Mouse (Mus musculus) heart, embryonic 14.5 days (tissue): Measurements from ENCODE around the gene Ak9. TPM values are rescaled to one million over a fixed set of nuclear protein-coding genes. Genes with fewer than 3 reads are reported as not detected.

ENCODE experiments used
- ATAC-seq: fragments of 200-750 bp; cut with Nextera tagmentation; 2 replicates; pipeline ENCODE4 v1.8.0; 2017; ENCODE audit warnings: low read depth, moderate TSS enrichment; ENCODE audit not compliant: insufficient number of reproducible peaks, insufficient read depth, low FRiP score
- H3K27ac ChIP-seq, 2 experiments: fragments of 200-500 bp in 1 of 2; fragments of 300-500 bp in 1 of 2; sonication (generic) in 1 of 2; replicated peaks in 1 of 2; 2 replicates each; pipeline ENCODE4 v1.5.1; 2012 to 2014; ENCODE audit warnings: low read depth in 2 of 2, low read length in 2 of 2, control low read depth in 1 of 2, mild to moderate bottlenecking in 1 of 2, mixed read lengths in 1 of 2; ENCODE audit not compliant: control insufficient read depth in 1 of 2, insufficient read depth in 1 of 2
- H3K27me3 ChIP-seq: fragments of 300-500 bp; sonication (generic); 2 replicates; pipeline ENCODE4 v1.6.1; 2014; ENCODE audit warnings: mild to moderate bottlenecking, low read length, control low read depth; ENCODE audit not compliant: control insufficient read depth, insufficient read depth
- H3K36me3 ChIP-seq: fragments of 300-500 bp; sonication (generic); 2 replicates; pipeline ENCODE4 v1.6.1; 2014; ENCODE audit warnings: mild to moderate bottlenecking, control low read depth, low read length, mixed read lengths; ENCODE audit not compliant: control insufficient read depth, insufficient read depth
- H3K4me1 ChIP-seq, 2 experiments: fragments of 200-500 bp in 1 of 2; fragments of 300-500 bp in 1 of 2; sonication (generic) in 1 of 2; 2 replicates each; pipeline ENCODE4 v1.6.1; 2012 to 2014; ENCODE audit warnings: low read length in 2 of 2, control low read depth in 1 of 2, mixed read lengths in 1 of 2; ENCODE audit not compliant: control insufficient read depth in 2 of 2, insufficient read depth in 2 of 2
- H3K4me2 ChIP-seq: fragments of 300-500 bp; sonication (generic); 2 replicates; pipeline ENCODE4 v1.6.1; 2014; ENCODE audit warnings: mild to moderate bottlenecking, low read length
- H3K4me3 ChIP-seq, 2 experiments: fragments of 200-500 bp in 1 of 2; fragments of 300-500 bp in 1 of 2; sonication (generic) in 1 of 2; 2 replicates each; pipeline ENCODE4 v1.5.1; 2012 to 2014; ENCODE audit warnings: low read length in 2 of 2, mild to moderate bottlenecking in 2 of 2, control low read depth in 1 of 2, low read depth in 1 of 2, moderate library complexity in 1 of 2; ENCODE audit not compliant: control insufficient read depth in 1 of 2, insufficient read depth in 1 of 2
- H3K9ac ChIP-seq: fragments of 300-500 bp; sonication (generic); 2 replicates; pipeline ENCODE4 v1.6.1; 2014; ENCODE audit warnings: mild to moderate bottlenecking, low read length
- H3K9me3 ChIP-seq: fragments of 300-500 bp; sonication (generic); 2 replicates; pipeline ENCODE4 v1.6.1; 2016; ENCODE audit warnings: low read length, control low read depth; ENCODE audit not compliant: control insufficient read depth
- WGBS: fragments of 180-500 bp; shearing (Covaris S2); extraction: QIAGEN DNeasy Blood & Tissue Kit; methylation state at CpG from one replicate; pipeline ENCODE4 v1.1.7; 2014; 5-methylcytosine and 5-hydroxymethylcytosine counted together
- polyA plus RNA-seq: library from polyadenylated mRNA; unstranded; fragments of >200 nt; fragmentation: Nextera tagmentation; extraction: Ambion mirVana; gene quantifications from 2 replicates; pipeline ENCODE4 v1.2.1, GENCODE M21; 2014

Gene Ak9
- polyA plus RNA-seq, 1 experiment from 2014 or later: 0.19 TPM

- Histone ChIP-seq H3K27me3 (no peaks in the 10 kb centered on the region), H3K9ac (no peak overlapping the region), H3K27ac (no peak overlapping the region), H3K4me2 (no peak overlapping the region), H3K4me3 (no peak overlapping the region), H3K4me1 (peaks cover 0 to under 1% of the 10 kb centered on the region in 2 experiments; a peak in 1 of 4 replicates), H3K36me3 (peaks cover 37% of the 10 kb centered on the region), H3K9me3 (no peaks in the 10 kb centered on the region)
- 57% methylated on average over 6 of the region's 6 CpGs for whole genome bisulfite sequencing
- no peak for ATAC-seq
These were observed 163.5 kb downstream of the Ak9 start for GRCm38 (mm10) chr10:41467325-41467724.

GRCm38 (mm10) chr10:41470693-41471092, 166.9 kb downstream of the Ak9 start:
- Histone ChIP-seq H3K27me3 (no peaks in the 10 kb centered on the region), H3K4me1 (peaks cover 15 to 33% of the 10 kb centered on the region in 2 experiments), H3K9me3 (no peaks in the 10 kb centered on the region), H3K27ac (no peak overlapping the region), H3K9ac (no peak overlapping the region), H3K4me3 (no peak overlapping the region), H3K36me3 (peaks cover 10% of the 10 kb centered on the region), H3K4me2 (no peak overlapping the region)
- WGBS: 84% methylated on average over 3 of the region's 3 CpGs
- no peak for ATAC-seq

- H3K9me3 ChIP-seq: no peaks in the 10 kb centered on the region
- H3K4me1 ChIP-seq: peaks cover 21 to 43% of the 10 kb centered on the region in 2 experiments
- no peak overlapping the region for H3K27ac ChIP-seq
- H3K36me3 ChIP-seq: peaks cover 4% of the 10 kb centered on the region; the same call in 1 of the 2 replicates
- ATAC-seq: no peak
- no peak overlapping the region for H3K4me2 ChIP-seq
- no peak overlapping the region for H3K9ac ChIP-seq
- H3K4me3 ChIP-seq: no peak overlapping the region
- H3K27me3 ChIP-seq: no peaks in the 10 kb centered on the region
These were observed 168.8 kb downstream of the Ak9 start for GRCm38 (mm10) chr10:41472534-41472933.

GRCm38 (mm10) chr10:41472962-41473481, 169.2 kb downstream of the Ak9 start:
- H3K4me2 ChIP-seq: no peak overlapping the region
- ATAC-seq: no peak
- H3K4me3 ChIP-seq: no peak overlapping the region
- 75% methylated on average over 5 of the region's 5 CpGs for WGBS
- no peaks in the 10 kb centered on the region for H3K9me3 ChIP-seq
- H3K27me3 ChIP-seq: no peaks in the 10 kb centered on the region
- no peak overlapping the region for H3K9ac ChIP-seq
- peaks cover 26 to 48% of the 10 kb centered on the region in 2 experiments for H3K4me1 ChIP-seq
- H3K27ac ChIP-seq: peak overlapping the region; percentile 66 to 95; a peak in 3 of 4 replicates
- peaks cover 3% of the 10 kb centered on the region; the same call in 1 of the 2 replicates for H3K36me3 ChIP-seq

GRCm38 (mm10) chr10:41473782-41474468, 170.1 kb downstream of the Ak9 start:
- 20% methylated on average over 6 of the region's 6 CpGs for WGBS
- ATAC-seq: peak; percentile 12; the same call in 1 of the 2 replicates
- peak overlapping the region; percentile 84 to 95 for H3K27ac ChIP-seq
- H3K9me3 ChIP-seq: no peaks in the 10 kb centered on the region
- H3K4me1 ChIP-seq: peaks cover 27 to 51% of the 10 kb centered on the region in 2 experiments
- H3K36me3 ChIP-seq: peaks cover 10% of the 10 kb centered on the region
- no peak overlapping the region for H3K9ac ChIP-seq
- H3K4me3 ChIP-seq: no peak overlapping the region
- no peak overlapping the region for H3K4me2 ChIP-seq
- no peaks in the 10 kb centered on the region for H3K27me3 ChIP-seq

- 54% methylated on average over 1 of the region's 1 CpGs for WGBS
These were observed 171.2 kb downstream of the Ak9 start for GRCm38 (mm10) chr10:41474981-41475391.

GRCm38 (mm10) chr10:41476171-41477017, 172.6 kb downstream of the Ak9 start, which contains the start of gene Mical1:
Gene Mical1 (plus strand): TSS chr10:41476314.
- Histone ChIP-seq H3K9me3 (no peaks in the 10 kb centered on the region), H3K27ac (peak within 1 kb of the TSS; percentile 76 to 95), H3K9ac (peak within 1 kb of the TSS; percentile 88), H3K4me1 (peaks cover 35 to 58% of the 10 kb centered on the region in 2 experiments), H3K27me3 (no peaks in the 10 kb centered on the region), H3K4me3 (peak within 1 kb of the TSS; percentile 62 to 77), H3K36me3 (peaks cover 33% of the 10 kb centered on the region), H3K4me2 (peak within 1 kb of the TSS; percentile 95)
- peak; percentile 78 for ATAC-seq
- WGBS: 0% methylated on average over 35 of the region's 35 CpGs

More at GRCm38 (mm10) chr10:41474981-41475391, 171.2 kb downstream of the Ak9 start:
- Histone ChIP-seq H3K4me3 (no peak overlapping the region), H3K27ac (peak overlapping the region; percentile 63 to 95), H3K4me2 (peak overlapping the region; percentile 95), H3K36me3 (peaks cover 21% of the 10 kb centered on the region), H3K9me3 (no peaks in the 10 kb centered on the region), H3K4me1 (peaks cover 27 to 51% of the 10 kb centered on the region in 2 experiments), H3K27me3 (no peaks in the 10 kb centered on the region), H3K9ac (peak overlapping the region; percentile 56)
- ATAC-seq: no peak
